Mouse (Mus musculus): ENCODE results near the gene Slc29a3. TPM values are rescaled to one million over a fixed set of nuclear protein-coding genes. Genes with fewer than 3 reads are reported as not detected.
A peak's percentile ranks its signal among the peaks of the same experiment; 100 is the strongest.
"Not testable (repeated sequence)": the region's sequence is repeated elsewhere in the genome, so short reads cannot be mapped to it uniquely, and the experiment has no call there.

The Slc29a3 gene
- polyA plus RNA-seq, 1 experiment from 2014 or later, result 4.3 TPM

DNA sequence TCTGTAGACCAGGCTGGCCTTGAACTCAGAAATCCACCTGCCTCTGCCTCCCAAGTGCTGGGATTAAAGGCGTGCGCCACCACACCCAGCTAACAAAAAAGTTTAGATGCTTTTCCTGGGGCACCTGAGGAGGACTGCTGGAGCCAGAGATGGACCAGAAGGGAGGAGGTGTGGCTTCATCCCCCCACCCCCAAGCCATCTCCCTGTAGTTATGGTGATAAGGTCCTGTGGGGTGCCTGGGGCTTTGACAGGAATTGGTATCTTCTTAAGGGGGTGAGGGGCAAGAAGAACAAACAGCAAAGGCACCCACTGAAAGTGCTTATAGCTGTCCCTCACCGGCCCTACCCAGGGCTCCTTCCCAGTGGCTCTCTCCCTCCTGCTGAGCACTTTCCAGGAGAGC is 25.7 kb downstream of the Slc29a3 start:
- no peak overlapping the region for H3K9ac ChIP-seq (ENCODE audit: low read depth, low read length)
- no peak overlapping the region for H3K4me3 ChIP-seq (ENCODE audit: low read depth, low read length)
- peaks cover 3% of the 10 kb centered on the region; the same call in 1 of the 2 replicates for H3K4me1 ChIP-seq (replicated peaks; ENCODE audit: control insufficient read depth, insufficient read depth, low read length)
- H3K4me2 ChIP-seq, result no peak overlapping the region
- WGBS, result 52% methylated on average over 3 of the region's 3 CpGs
- H3K9me3 ChIP-seq (ENCODE audit: control insufficient read depth, low read length), result no peaks in the 10 kb centered on the region
- H3K27ac ChIP-seq (ENCODE audit: low read depth, low read length), result no peak overlapping the region
- no peaks in the 10 kb centered on the region; the same call in 1 of the 2 replicates for H3K36me3 ChIP-seq (ENCODE audit: control insufficient read depth, insufficient read depth, low read length)
- no peaks in the 10 kb centered on the region for H3K27me3 ChIP-seq (replicated peaks; ENCODE audit: control insufficient read depth, insufficient read depth, low read length)
- ATAC-seq (replicated peaks; ENCODE audit: low FRiP score), result no peak
- no peak for DNase-seq (ENCODE audit: low spot score)

- Histone ChIP-seq H3K4me1 (replicated peaks; ENCODE audit: control insufficient read depth, insufficient read depth, low read length) (no peaks in the 10 kb centered on the region), H3K36me3 (ENCODE audit: control insufficient read depth, insufficient read depth, low read length) (no peaks in the 10 kb centered on the region; the same call in 1 of the 2 replicates)
- WGBS, result 65% methylated on average over 6 of the region's 6 CpGs
These were observed 28.1 kb downstream of the Slc29a3 start for GRCm38 (mm10) chr10:60724496-60724895.

DNA sequence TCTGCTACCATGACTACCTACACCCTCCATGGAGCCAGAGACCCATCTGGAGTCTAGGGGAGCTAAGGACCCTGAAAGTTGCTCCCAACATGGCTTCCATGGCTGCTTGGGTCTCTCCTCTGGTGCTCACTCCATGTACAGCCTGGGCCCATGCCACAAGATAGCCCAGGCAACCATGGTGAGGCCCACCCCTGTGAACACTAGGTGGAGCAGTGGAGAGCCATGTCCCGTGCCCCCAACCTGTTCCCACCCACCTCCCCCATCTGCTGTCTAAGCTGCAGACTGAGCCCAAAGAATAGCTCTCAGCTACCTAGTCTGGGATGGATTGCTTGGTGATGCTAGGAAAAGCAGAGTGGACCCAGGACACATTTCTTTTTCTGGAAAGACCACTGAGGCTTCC is 29.2 kb downstream of the Slc29a3 start:
- no peaks in the 10 kb centered on the region; the same call in 1 of the 2 replicates for H3K36me3 ChIP-seq (ENCODE audit: control insufficient read depth, insufficient read depth, low read length)
- 35% methylated on average over 1 of the region's 1 CpGs for WGBS
- no peak overlapping the region for H3K4me3 ChIP-seq (ENCODE audit: low read depth, low read length)
- no peaks in the 10 kb centered on the region for H3K9me3 ChIP-seq (ENCODE audit: control insufficient read depth, low read length)
- H3K27ac ChIP-seq (ENCODE audit: low read depth, low read length), result no peak overlapping the region
- H3K9ac ChIP-seq (ENCODE audit: low read depth, low read length), result no peak overlapping the region
- no peaks in the 10 kb centered on the region for H3K27me3 ChIP-seq (replicated peaks; ENCODE audit: control insufficient read depth, insufficient read depth, low read length)
- H3K4me1 ChIP-seq (replicated peaks; ENCODE audit: control insufficient read depth, insufficient read depth, low read length), result no peaks in the 10 kb centered on the region
- H3K4me2 ChIP-seq, result no peak overlapping the region
- DNase-seq (ENCODE audit: low spot score), result no peak
- no peak for ATAC-seq (replicated peaks; ENCODE audit: low FRiP score)

More at GRCm38 (mm10) chr10:60724496-60724895, 28.1 kb downstream of the Slc29a3 start:
- Histone ChIP-seq H3K4me3 (ENCODE audit: low read depth, low read length) (no peak overlapping the region), H3K4me2 (no peak overlapping the region), H3K9me3 (ENCODE audit: control insufficient read depth, low read length) (no peaks in the 10 kb centered on the region), H3K27me3 (replicated peaks; ENCODE audit: control insufficient read depth, insufficient read depth, low read length) (no peaks in the 10 kb centered on the region), H3K9ac (ENCODE audit: low read depth, low read length) (no peak overlapping the region), H3K27ac (ENCODE audit: low read depth, low read length) (no peak overlapping the region)
- ATAC-seq (replicated peaks; ENCODE audit: low FRiP score) (no peak), DNase-seq (ENCODE audit: low spot score) (no peak)

DNA sequence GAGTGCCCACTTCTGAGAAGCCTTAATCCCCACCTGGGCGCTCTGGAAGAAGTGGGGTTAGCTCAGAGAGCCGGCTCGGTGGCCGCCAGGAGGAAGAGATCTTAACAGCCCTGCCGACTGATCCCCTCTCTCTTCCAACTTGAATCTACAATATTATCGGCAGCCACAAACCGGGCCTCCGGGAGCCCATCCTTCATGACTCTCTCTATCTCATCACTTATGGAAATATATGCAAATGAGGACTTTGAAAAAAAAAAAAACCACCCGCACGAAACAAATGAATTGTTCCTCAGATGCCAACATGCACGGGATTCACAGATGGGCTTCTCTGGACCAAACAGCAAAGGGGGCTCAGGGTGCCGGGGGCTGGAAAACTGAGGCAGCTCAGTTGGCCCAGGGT is 31.0 kb downstream of the Slc29a3 start:
- DNase-seq (ENCODE audit: low spot score), result no peak
- Histone ChIP-seq H3K4me2 (no peak overlapping the region), H3K4me3 (ENCODE audit: low read depth, low read length) (no peak overlapping the region), H3K36me3 (ENCODE audit: control insufficient read depth, insufficient read depth, low read length) (no peaks in the 10 kb centered on the region; the same call in 1 of the 2 replicates), H3K27ac (ENCODE audit: low read depth, low read length) (no peak overlapping the region), H3K27me3 (replicated peaks; ENCODE audit: control insufficient read depth, insufficient read depth, low read length) (no peaks in the 10 kb centered on the region), H3K9ac (ENCODE audit: low read depth, low read length) (no peak overlapping the region), H3K4me1 (replicated peaks; ENCODE audit: control insufficient read depth, insufficient read depth, low read length) (no peaks in the 10 kb centered on the region), H3K9me3 (ENCODE audit: control insufficient read depth, low read length) (no peaks in the 10 kb centered on the region)
- 50% methylated on average over 12 of the region's 12 CpGs for WGBS
- ATAC-seq (replicated peaks; ENCODE audit: low FRiP score), result no peak

DNA sequence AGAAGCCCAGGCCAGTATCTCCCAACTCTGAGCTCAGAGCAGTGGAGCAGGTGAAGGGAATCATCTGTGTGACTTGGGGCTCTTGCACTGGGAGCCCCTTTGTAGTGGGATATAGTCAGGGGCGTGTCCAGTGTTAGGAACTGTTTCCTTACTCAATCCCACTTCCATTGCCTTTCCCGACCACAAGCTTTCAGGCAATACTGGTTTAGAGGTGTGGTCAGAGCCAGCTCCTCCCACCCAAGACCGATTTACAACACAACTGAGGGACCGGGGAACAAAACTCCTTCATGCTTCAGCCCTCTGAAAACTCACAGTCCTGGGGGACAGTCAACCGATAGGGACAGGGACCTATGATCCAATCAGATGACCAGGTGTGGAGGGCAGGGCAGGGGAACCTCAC is 32.1 kb downstream of the Slc29a3 start:
- Histone ChIP-seq H3K4me1 (replicated peaks; ENCODE audit: control insufficient read depth, insufficient read depth, low read length) (no peaks in the 10 kb centered on the region), H3K4me2 (no peak overlapping the region), H3K27me3 (replicated peaks; ENCODE audit: control insufficient read depth, insufficient read depth, low read length) (no peaks in the 10 kb centered on the region), H3K27ac (ENCODE audit: low read depth, low read length) (no peak overlapping the region), H3K9ac (ENCODE audit: low read depth, low read length) (no peak overlapping the region), H3K4me3 (ENCODE audit: low read depth, low read length) (no peak overlapping the region), H3K36me3 (ENCODE audit: control insufficient read depth, insufficient read depth, low read length) (no peaks in the 10 kb centered on the region; the same call in 1 of the 2 replicates), H3K9me3 (ENCODE audit: control insufficient read depth, low read length) (no peaks in the 10 kb centered on the region)
- no peak for DNase-seq (ENCODE audit: low spot score)
- 78% methylated on average over 5 of the region's 5 CpGs for WGBS
- no peak for ATAC-seq (replicated peaks; ENCODE audit: low FRiP score)

GRCm38 (mm10) chr10:60718491-60718890 is 34.1 kb downstream of the Slc29a3 start:
- peaks cover 3% of the 10 kb centered on the region; the same call in 1 of the 2 replicates for H3K36me3 ChIP-seq (ENCODE audit: control insufficient read depth, insufficient read depth, low read length)
- H3K27ac ChIP-seq (ENCODE audit: low read depth, low read length), result no peak overlapping the region
- H3K9ac ChIP-seq (ENCODE audit: low read depth, low read length), result no peak overlapping the region
- H3K4me2 ChIP-seq, result no peak overlapping the region
- H3K9me3 ChIP-seq (ENCODE audit: control insufficient read depth, low read length), result no peaks in the 10 kb centered on the region
- DNase-seq (ENCODE audit: low spot score), result no peak
- no peaks in the 10 kb centered on the region for H3K4me1 ChIP-seq (replicated peaks; ENCODE audit: control insufficient read depth, insufficient read depth, low read length)
- no peak overlapping the region for H3K4me3 ChIP-seq (ENCODE audit: low read depth, low read length)
- no peaks in the 10 kb centered on the region for H3K27me3 ChIP-seq (replicated peaks; ENCODE audit: control insufficient read depth, insufficient read depth, low read length)
- 93% methylated on average over 2 of the region's 2 CpGs for WGBS
- ATAC-seq (replicated peaks; ENCODE audit: low FRiP score), result no peak

DNA sequence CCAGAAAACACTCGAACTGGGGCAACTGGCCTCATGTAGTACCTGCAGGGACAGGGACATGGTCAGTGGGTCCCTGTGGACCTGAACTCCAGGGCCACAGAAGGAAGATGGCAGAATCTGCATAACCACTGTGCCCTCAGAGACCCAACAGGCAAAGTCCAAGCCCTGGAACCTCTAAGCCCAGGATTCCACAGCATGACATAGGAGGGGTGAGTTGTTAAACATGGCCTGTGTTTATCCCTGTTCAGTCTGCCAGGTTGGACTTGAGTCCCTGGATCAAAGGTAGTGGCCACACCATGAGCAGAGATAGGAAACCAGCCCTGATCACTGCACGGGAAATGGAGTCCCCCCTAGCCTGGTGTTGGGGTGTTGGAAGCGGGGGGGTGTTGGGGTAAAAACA is 36.1 kb downstream of the Slc29a3 start:
- Histone ChIP-seq H3K4me1 (replicated peaks; ENCODE audit: control insufficient read depth, insufficient read depth, low read length) (no peaks in the 10 kb centered on the region), H3K9me3 (ENCODE audit: control insufficient read depth, low read length) (no peaks in the 10 kb centered on the region), H3K27me3 (replicated peaks; ENCODE audit: control insufficient read depth, insufficient read depth, low read length) (no peaks in the 10 kb centered on the region), H3K9ac (ENCODE audit: low read depth, low read length) (no peak overlapping the region), H3K4me2 (no peak overlapping the region), H3K27ac (ENCODE audit: low read depth, low read length) (no peak overlapping the region), H3K36me3 (ENCODE audit: control insufficient read depth, insufficient read depth, low read length) (peaks cover 3% of the 10 kb centered on the region; the same call in 1 of the 2 replicates), H3K4me3 (ENCODE audit: low read depth, low read length) (no peak overlapping the region)
- WGBS, result 78% methylated on average over 3 of the region's 3 CpGs
- ATAC-seq (replicated peaks; ENCODE audit: low FRiP score) (no peak), DNase-seq (ENCODE audit: low spot score) (no peak)

GRCm38 (mm10) chr10:60712299-60712698 is 40.3 kb downstream of the Slc29a3 start:
- H3K9me3 ChIP-seq (ENCODE audit: control insufficient read depth, low read length); DNase-seq (ENCODE audit: low spot score); ATAC-seq (replicated peaks; ENCODE audit: low FRiP score); H3K27ac ChIP-seq (ENCODE audit: low read depth, low read length); H3K36me3 ChIP-seq (ENCODE audit: control insufficient read depth, insufficient read depth, low read length); H3K4me1 ChIP-seq (replicated peaks; ENCODE audit: control insufficient read depth, insufficient read depth, low read length); H3K9ac ChIP-seq (ENCODE audit: low read depth, low read length); H3K4me2 ChIP-seq; H3K4me3 ChIP-seq (ENCODE audit: low read depth, low read length); H3K27me3 ChIP-seq (replicated peaks; ENCODE audit: control insufficient read depth, insufficient read depth, low read length): not testable (repeated sequence)
- 54% methylated on average over 8 of the region's 8 CpGs for WGBS

DNA sequence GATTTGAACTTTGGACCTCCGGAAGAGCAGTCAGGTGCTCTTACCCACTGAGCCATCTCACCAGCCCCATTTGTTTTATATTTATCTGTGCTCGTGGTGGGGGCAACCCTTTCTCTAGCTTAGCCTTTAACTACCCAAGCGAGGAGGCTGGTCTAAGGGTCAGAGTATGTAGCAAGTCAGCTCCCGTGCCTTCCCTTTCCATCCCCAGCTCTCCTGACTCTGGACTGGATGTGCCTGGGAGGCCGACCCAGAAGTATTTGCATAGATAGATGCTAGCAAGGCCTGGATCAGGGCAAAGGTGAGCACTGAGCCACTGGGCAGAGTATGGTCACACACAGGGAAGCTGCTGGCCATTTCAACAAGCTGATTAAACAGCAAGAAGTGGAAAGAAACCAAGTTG is 43.8 kb downstream of the Slc29a3 start:
- H3K4me2 ChIP-seq, result no peak overlapping the region
- H3K36me3 ChIP-seq (ENCODE audit: control insufficient read depth, insufficient read depth, low read length), result no peaks in the 10 kb centered on the region
- H3K4me1 ChIP-seq (replicated peaks; ENCODE audit: control insufficient read depth, insufficient read depth, low read length), result no peaks in the 10 kb centered on the region
- ATAC-seq (replicated peaks; ENCODE audit: low FRiP score) (peak; percentile 18; the same call in 1 of the 2 replicates), DNase-seq (ENCODE audit: low spot score) (no peak)
- H3K4me3 ChIP-seq (ENCODE audit: low read depth, low read length), result no peak overlapping the region
- no peaks in the 10 kb centered on the region for H3K9me3 ChIP-seq (ENCODE audit: control insufficient read depth, low read length)
- no peak overlapping the region for H3K9ac ChIP-seq (ENCODE audit: low read depth, low read length)
- WGBS, result 70% methylated on average over 5 of the region's 5 CpGs
- no peak overlapping the region for H3K27ac ChIP-seq (ENCODE audit: low read depth, low read length)
- no peaks in the 10 kb centered on the region for H3K27me3 ChIP-seq (replicated peaks; ENCODE audit: control insufficient read depth, insufficient read depth, low read length)
